Mouse (Mus musculus): ENCODE data around the gene Sec31a. TPM values are rescaled to one million over a fixed set of nuclear protein-coding genes. Genes with fewer than 3 reads are reported as not detected.

The Sec31a gene
- total RNA-seq (2014; rRNA removed) (165 and 209 TPM in 2 replicates), polyA plus RNA-seq (2015; fragmentation: Nextera tagmentation; extraction: Ambion mirVana) (69.3 and 73.8 TPM in 2 replicates)

GRCm38 (mm10) chr5:100415761-100416590 lies at the start of gene Sec31a:
Gene Sec31a (minus strand): TSS chr5:100416234.
- DNase-seq (ENCODE audit: low spot score): peak; percentile 98
- H3K27ac ChIP-seq: peak within 1 kb of the TSS; percentile 86
- no peaks in the 10 kb centered on the region for H3K27me3 ChIP-seq (ENCODE audit: insufficient read depth, low read length)
- peak within 1 kb of the TSS; percentile 74 for H3K9ac ChIP-seq (replicated peaks; ENCODE audit: low read length)
- no peak; the same call in 1 of the 2 replicates for TF ChIP-seq CTCF (IDR thresholded peaks at IDR 0.05; ENCODE audit: low read depth)
- peaks cover 23% of the 10 kb centered on the region for H3K36me3 ChIP-seq (ENCODE audit: insufficient read depth, low read length)
- peak within 1 kb of the TSS; percentile 64 for H3K4me2 ChIP-seq (ENCODE audit: low read depth, low read length)
- no peaks in the 10 kb centered on the region for H3K9me3 ChIP-seq (ENCODE audit: low read length)
- WGBS: under 1% methylated on average over 81 of the region's 82 CpGs
- peak; percentile 99 for ATAC-seq
- H3K4me1 ChIP-seq (ENCODE audit: insufficient read depth, low read length): peaks cover 11% of the 10 kb centered on the region; the same call in 1 of the 2 replicates
- H3K4me3 ChIP-seq (ENCODE audit: low read length): peak within 1 kb of the TSS; percentile 93

GRCm38 (mm10) chr5:100462374-100462773 lies 46.3 kb upstream of the Sec31a start:
- WGBS: 90% methylated on average over 2 of the region's 2 CpGs
- no peak for ATAC-seq
- no peak for TF ChIP-seq CTCF (IDR thresholded peaks at IDR 0.05; ENCODE audit: low read depth)
- Histone ChIP-seq H3K4me2 (ENCODE audit: low read depth, low read length) (no peak overlapping the region), H3K9me3 (ENCODE audit: low read length) (no peaks in the 10 kb centered on the region), H3K4me3 (ENCODE audit: low read length) (no peak overlapping the region), H3K36me3 (ENCODE audit: insufficient read depth, low read length) (peaks cover 16% of the 10 kb centered on the region), H3K27ac (no peak overlapping the region), H3K4me1 (ENCODE audit: insufficient read depth, low read length) (no peaks in the 10 kb centered on the region), H3K27me3 (ENCODE audit: insufficient read depth, low read length) (no peaks in the 10 kb centered on the region), H3K9ac (replicated peaks; ENCODE audit: low read length) (no peak overlapping the region)
- DNase-seq (ENCODE audit: low spot score): no peak

GRCm38 (mm10) chr5:100461526-100461925 lies 45.5 kb upstream of the Sec31a start:
- Histone ChIP-seq H3K27me3 (ENCODE audit: insufficient read depth, low read length) (no peaks in the 10 kb centered on the region), H3K4me3 (ENCODE audit: low read length) (no peak overlapping the region), H3K4me2 (ENCODE audit: low read depth, low read length) (no peak overlapping the region), H3K9me3 (ENCODE audit: low read length) (no peaks in the 10 kb centered on the region), H3K9ac (replicated peaks; ENCODE audit: low read length) (no peak overlapping the region), H3K27ac (no peak overlapping the region), H3K36me3 (ENCODE audit: insufficient read depth, low read length) (peaks cover 16% of the 10 kb centered on the region), H3K4me1 (ENCODE audit: insufficient read depth, low read length) (no peaks in the 10 kb centered on the region)
- TF ChIP-seq CTCF (IDR thresholded peaks at IDR 0.05; ENCODE audit: low read depth): no peak
- ATAC-seq: no peak
- 96% methylated on average over 9 of the region's 9 CpGs for WGBS
- DNase-seq (ENCODE audit: low spot score): no peak

DNA sequence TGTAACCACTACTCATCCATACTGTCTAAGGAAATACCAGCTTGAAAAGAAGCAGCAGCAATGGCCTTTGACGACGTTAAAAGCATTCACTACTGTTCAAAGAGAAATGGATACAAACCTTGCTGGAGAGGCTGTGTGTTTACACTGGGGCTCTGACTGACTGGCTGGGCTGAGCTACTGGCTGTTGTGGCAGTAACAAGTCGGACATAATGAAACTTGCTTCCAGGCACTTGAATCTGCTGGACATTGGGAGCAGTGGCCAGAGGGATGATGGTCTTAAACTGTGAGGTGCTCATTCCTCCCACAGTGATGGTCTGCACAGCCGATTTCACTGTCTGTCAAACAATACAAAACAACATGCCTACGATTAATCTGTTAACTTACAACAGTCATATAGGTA lies 43.4 kb upstream of the Sec31a start:
- no peak overlapping the region for H3K4me2 ChIP-seq (ENCODE audit: low read depth, low read length)
- H3K9ac ChIP-seq (replicated peaks; ENCODE audit: low read length): no peak overlapping the region
- H3K4me1 ChIP-seq (ENCODE audit: insufficient read depth, low read length): no peaks in the 10 kb centered on the region
- ATAC-seq (no peak), DNase-seq (ENCODE audit: low spot score) (no peak)
- H3K4me3 ChIP-seq (ENCODE audit: low read length): no peak overlapping the region
- no peaks in the 10 kb centered on the region for H3K27me3 ChIP-seq (ENCODE audit: insufficient read depth, low read length)
- H3K27ac ChIP-seq: no peak overlapping the region
- no peak for TF ChIP-seq CTCF (IDR thresholded peaks at IDR 0.05; ENCODE audit: low read depth)
- WGBS: 91% methylated on average over 5 of the region's 5 CpGs
- no peaks in the 10 kb centered on the region for H3K9me3 ChIP-seq (ENCODE audit: low read length)
- peaks cover 16% of the 10 kb centered on the region for H3K36me3 ChIP-seq (ENCODE audit: insufficient read depth, low read length)

GRCm38 (mm10) chr5:100451871-100452270 lies 35.8 kb upstream of the Sec31a start:
- H3K27me3 ChIP-seq (ENCODE audit: insufficient read depth, low read length): no peaks in the 10 kb centered on the region
- H3K4me3 ChIP-seq (ENCODE audit: low read length): no peak overlapping the region
- no peak overlapping the region for H3K4me2 ChIP-seq (ENCODE audit: low read depth, low read length)
- peaks cover 15% of the 10 kb centered on the region; the same call in 1 of the 2 replicates for H3K36me3 ChIP-seq (ENCODE audit: insufficient read depth, low read length)
- H3K9ac ChIP-seq (replicated peaks; ENCODE audit: low read length): no peak overlapping the region
- no peak for DNase-seq (ENCODE audit: low spot score)
- TF ChIP-seq CTCF (IDR thresholded peaks at IDR 0.05; ENCODE audit: low read depth): no peak
- no peaks in the 10 kb centered on the region for H3K4me1 ChIP-seq (ENCODE audit: insufficient read depth, low read length)
- ATAC-seq: no peak
- no peaks in the 10 kb centered on the region for H3K9me3 ChIP-seq (ENCODE audit: low read length)
- 70% methylated on average over 2 of the region's 2 CpGs for WGBS
- H3K27ac ChIP-seq: no peak overlapping the region

GRCm38 (mm10) chr5:100438796-100439195 lies 22.8 kb upstream of the Sec31a start:
- no peak for TF ChIP-seq CTCF (IDR thresholded peaks at IDR 0.05; ENCODE audit: low read depth)
- H3K9ac ChIP-seq (replicated peaks; ENCODE audit: low read length): no peak overlapping the region
- WGBS: 96% methylated on average over 14 of the region's 14 CpGs
- no peak overlapping the region for H3K27ac ChIP-seq
- H3K9me3 ChIP-seq (ENCODE audit: low read length): no peaks in the 10 kb centered on the region
- H3K4me1 ChIP-seq (ENCODE audit: insufficient read depth, low read length): no peaks in the 10 kb centered on the region
- no peaks in the 10 kb centered on the region for H3K27me3 ChIP-seq (ENCODE audit: insufficient read depth, low read length)
- no peak for DNase-seq (ENCODE audit: low spot score)
- no peak overlapping the region for H3K4me3 ChIP-seq (ENCODE audit: low read length)
- no peak overlapping the region for H3K4me2 ChIP-seq (ENCODE audit: low read depth, low read length)
- no peak for ATAC-seq
- H3K36me3 ChIP-seq (ENCODE audit: insufficient read depth, low read length): no peaks in the 10 kb centered on the region

DNA sequence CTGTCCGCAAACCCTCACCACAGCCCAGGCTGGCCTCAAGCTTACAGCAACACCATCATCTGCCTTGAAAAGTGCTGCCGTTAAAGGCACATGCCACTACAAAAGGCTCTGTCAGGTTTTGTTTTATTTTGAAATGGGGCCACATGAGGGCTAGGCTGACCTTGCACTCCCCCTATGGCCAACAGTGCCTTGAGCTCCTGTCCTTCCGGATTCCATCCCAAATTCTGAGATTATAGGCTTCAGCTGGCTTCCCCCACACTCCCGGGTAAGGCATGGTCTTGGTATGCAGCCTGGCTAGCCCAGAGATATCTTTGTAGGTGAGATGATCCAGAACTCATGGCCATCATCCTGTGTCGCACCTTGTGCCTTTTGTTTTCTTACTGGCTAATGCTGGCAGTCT lies 21.9 kb upstream of the Sec31a start:
- H3K4me3 ChIP-seq (ENCODE audit: low read length): no peak overlapping the region
- no peak overlapping the region for H3K4me2 ChIP-seq (ENCODE audit: low read depth, low read length)
- no peaks in the 10 kb centered on the region for H3K36me3 ChIP-seq (ENCODE audit: insufficient read depth, low read length)
- H3K9ac ChIP-seq (replicated peaks; ENCODE audit: low read length): no peak overlapping the region
- no peaks in the 10 kb centered on the region for H3K9me3 ChIP-seq (ENCODE audit: low read length)
- no peaks in the 10 kb centered on the region for H3K4me1 ChIP-seq (ENCODE audit: insufficient read depth, low read length)
- TF ChIP-seq CTCF (IDR thresholded peaks at IDR 0.05; ENCODE audit: low read depth): no peak
- ATAC-seq (no peak), DNase-seq (ENCODE audit: low spot score) (no peak)
- H3K27ac ChIP-seq: no peak overlapping the region
- H3K27me3 ChIP-seq (ENCODE audit: insufficient read depth, low read length): no peaks in the 10 kb centered on the region
- WGBS: 93% methylated on average over 5 of the region's 5 CpGs
